Mouse (Mus musculus): ENCODE measurements around the gene Morc2a. TPM values are rescaled to one million over a fixed set of nuclear protein-coding genes. Genes with fewer than 3 reads are reported as not detected.

Gene Morc2a
- polyA plus RNA-seq, 1 experiment from 2014 or later: 5.9 TPM

DNA sequence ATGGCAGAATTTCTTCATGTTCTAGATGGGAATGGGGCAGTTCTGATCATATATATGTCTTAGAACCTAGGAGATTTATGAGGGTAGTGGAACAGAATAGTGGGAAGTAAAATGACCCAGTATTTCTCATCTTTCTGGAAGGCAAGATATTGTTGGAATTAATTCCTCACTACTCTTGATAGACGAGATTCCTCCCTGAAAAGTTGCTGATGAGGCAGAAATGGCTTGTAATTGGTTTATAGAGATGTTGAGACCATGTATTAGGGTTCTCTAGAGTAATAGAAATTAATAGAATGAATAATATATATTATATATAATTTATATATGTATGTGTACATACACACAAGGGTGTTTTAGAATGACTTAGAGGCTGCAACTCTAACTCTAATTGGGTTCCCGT, 13.0 kb downstream of the Morc2a start:
- Histone ChIP-seq H3K9ac (ENCODE audit: low read depth, low read length) (no peak overlapping the region), H3K4me3 (ENCODE audit: low read depth, low read length) (no peak overlapping the region), H3K27me3 (replicated peaks; ENCODE audit: control insufficient read depth, insufficient read depth, low read length) (no peaks in the 10 kb centered on the region), H3K27ac (ENCODE audit: low read depth, low read length) (no peak overlapping the region), H3K36me3 (ENCODE audit: control insufficient read depth, insufficient read depth) (peaks cover 36% of the 10 kb centered on the region), H3K4me2 (replicated peaks; ENCODE audit: low read depth) (no peak overlapping the region), H3K9me3 (ENCODE audit: control insufficient read depth) (no peaks in the 10 kb centered on the region), H3K4me1 (replicated peaks; ENCODE audit: control insufficient read depth, insufficient read depth, low read length) (no peaks in the 10 kb centered on the region)
- 92% methylated on average over 2 of the region's 2 CpGs for WGBS
- no peak for ATAC-seq
- TF ChIP-seq CTCF (IDR thresholded peaks at IDR 0.05; ENCODE audit: low read depth): no peak

DNA sequence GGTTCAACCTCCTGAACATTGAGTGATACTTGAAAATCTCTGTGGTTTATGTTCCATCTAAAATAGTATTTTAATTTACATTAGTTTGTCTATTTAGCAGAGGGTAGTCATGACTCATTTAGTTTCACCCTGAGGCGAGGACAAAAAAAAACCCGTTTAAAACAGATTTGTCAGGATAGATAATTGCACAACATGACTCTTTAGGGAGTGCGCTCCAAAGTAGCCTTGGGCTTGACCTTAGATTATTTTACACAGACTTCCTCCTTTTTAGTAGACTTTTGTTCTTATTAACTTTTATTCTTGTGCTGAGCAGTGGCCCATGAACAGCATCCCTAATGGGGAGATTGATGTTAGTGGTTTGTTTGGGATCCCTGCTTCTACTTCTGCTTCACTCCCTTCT, 18.5 kb downstream of the Morc2a start:
- 79% methylated on average over 3 of the region's 3 CpGs for WGBS
- Histone ChIP-seq H3K27me3 (replicated peaks; ENCODE audit: control insufficient read depth, insufficient read depth, low read length) (no peaks in the 10 kb centered on the region), H3K9ac (ENCODE audit: low read depth, low read length) (no peak overlapping the region), H3K4me3 (ENCODE audit: low read depth, low read length) (no peak overlapping the region), H3K9me3 (ENCODE audit: control insufficient read depth) (no peaks in the 10 kb centered on the region), H3K4me1 (replicated peaks; ENCODE audit: control insufficient read depth, insufficient read depth, low read length) (no peaks in the 10 kb centered on the region), H3K36me3 (ENCODE audit: control insufficient read depth, insufficient read depth) (peaks cover 60% of the 10 kb centered on the region), H3K27ac (ENCODE audit: low read depth, low read length) (no peak overlapping the region), H3K4me2 (replicated peaks; ENCODE audit: low read depth) (no peak overlapping the region)
- ATAC-seq: no peak
- no peak for TF ChIP-seq CTCF (IDR thresholded peaks at IDR 0.05; ENCODE audit: low read depth)

DNA sequence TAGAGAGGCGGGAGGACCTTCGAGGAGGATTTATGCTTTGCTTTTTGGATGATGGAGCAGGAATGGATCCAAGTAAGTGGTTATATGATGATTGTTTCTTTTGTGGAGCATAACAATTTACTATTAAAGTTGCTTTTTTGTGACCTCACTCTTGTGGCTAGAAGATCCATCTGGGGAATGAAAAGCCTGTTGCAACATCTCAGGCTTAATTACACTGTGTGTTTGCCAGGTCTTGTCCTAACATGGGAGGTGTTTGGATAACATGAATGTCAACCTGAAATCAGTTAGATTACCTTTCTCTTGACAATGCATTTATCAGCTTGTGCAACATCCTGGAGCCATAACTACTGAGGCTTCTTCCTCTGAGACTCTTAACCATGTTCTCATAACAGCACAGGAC, 19.8 kb downstream of the Morc2a start:
- Histone ChIP-seq H3K27me3 (replicated peaks; ENCODE audit: control insufficient read depth, insufficient read depth, low read length) (no peaks in the 10 kb centered on the region), H3K9ac (ENCODE audit: low read depth, low read length) (no peak overlapping the region), H3K27ac (ENCODE audit: low read depth, low read length) (no peak overlapping the region), H3K9me3 (ENCODE audit: control insufficient read depth) (no peaks in the 10 kb centered on the region), H3K4me3 (ENCODE audit: low read depth, low read length) (no peak overlapping the region), H3K4me1 (replicated peaks; ENCODE audit: control insufficient read depth, insufficient read depth, low read length) (no peaks in the 10 kb centered on the region), H3K36me3 (ENCODE audit: control insufficient read depth, insufficient read depth) (peaks cover 63% of the 10 kb centered on the region), H3K4me2 (replicated peaks; ENCODE audit: low read depth) (no peak overlapping the region)
- no peak for ATAC-seq
- no peak for TF ChIP-seq CTCF (IDR thresholded peaks at IDR 0.05; ENCODE audit: low read depth)
- 87% methylated on average over 2 of the region's 2 CpGs for WGBS

DNA sequence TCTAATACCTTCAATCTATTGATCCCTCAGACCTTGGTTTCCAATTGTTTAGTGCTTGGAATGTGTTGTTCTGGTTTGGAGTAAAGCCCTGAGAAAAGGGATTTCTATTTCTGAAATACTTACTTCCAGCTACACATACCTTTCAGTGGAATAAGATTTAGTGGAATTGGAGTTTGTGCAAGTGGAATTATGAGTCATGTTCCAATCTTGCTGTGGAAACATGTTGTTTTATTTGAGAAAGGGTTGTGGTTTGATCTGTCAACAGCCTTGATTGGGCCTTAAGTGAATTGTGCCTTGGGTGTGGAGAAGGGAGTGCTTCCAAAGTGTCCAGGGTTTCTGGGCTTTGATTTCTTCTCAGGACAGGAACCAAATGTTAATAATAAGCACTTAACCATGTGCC, 20.9 kb downstream of the Morc2a start:
- H3K9me3 ChIP-seq (ENCODE audit: control insufficient read depth): no peaks in the 10 kb centered on the region
- H3K36me3 ChIP-seq (ENCODE audit: control insufficient read depth, insufficient read depth): peaks cover 64% of the 10 kb centered on the region
- H3K9ac ChIP-seq (ENCODE audit: low read depth, low read length): no peak overlapping the region
- no peak overlapping the region for H3K4me3 ChIP-seq (ENCODE audit: low read depth, low read length)
- H3K4me1 ChIP-seq (replicated peaks; ENCODE audit: control insufficient read depth, insufficient read depth, low read length): no peaks in the 10 kb centered on the region
- H3K27me3 ChIP-seq (replicated peaks; ENCODE audit: control insufficient read depth, insufficient read depth, low read length): no peaks in the 10 kb centered on the region
- no peak for TF ChIP-seq CTCF (IDR thresholded peaks at IDR 0.05; ENCODE audit: low read depth)
- no peak overlapping the region for H3K27ac ChIP-seq (ENCODE audit: low read depth, low read length)
- ATAC-seq: no peak
- H3K4me2 ChIP-seq (replicated peaks; ENCODE audit: low read depth): no peak overlapping the region

DNA sequence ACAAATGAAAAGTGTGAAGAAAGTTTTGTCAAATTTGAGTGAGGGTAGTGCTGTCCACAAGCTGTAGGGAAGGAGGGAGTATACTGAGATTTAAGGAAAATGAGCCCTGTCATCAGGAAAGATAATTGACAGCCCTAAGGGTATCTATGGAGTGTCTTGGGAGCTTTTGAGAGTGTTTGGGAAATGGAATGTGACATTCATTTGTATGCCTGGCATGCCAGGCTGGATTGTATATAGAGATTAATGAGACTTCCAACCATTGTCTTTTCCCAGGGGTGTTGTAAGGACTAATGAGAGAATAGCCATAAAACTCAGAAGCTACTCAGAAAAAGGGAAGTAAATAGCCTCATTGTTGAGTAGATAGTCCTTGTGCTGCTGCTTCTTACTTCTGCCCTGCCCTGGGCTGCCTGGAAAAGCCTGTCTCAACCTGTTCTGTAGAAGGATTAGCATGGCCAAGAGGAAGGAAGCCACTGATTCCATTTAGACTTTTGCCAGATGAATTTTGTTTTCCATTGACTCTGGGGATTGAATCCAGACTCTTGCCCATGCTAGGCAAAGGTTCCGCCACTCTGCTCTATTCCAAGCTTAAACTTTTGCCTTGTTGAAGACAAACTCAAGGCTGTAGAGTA, 22.1 kb downstream of the Morc2a start:
- no peak for ATAC-seq
- no peak overlapping the region for H3K4me2 ChIP-seq (replicated peaks; ENCODE audit: low read depth)
- peaks cover 73% of the 10 kb centered on the region for H3K36me3 ChIP-seq (ENCODE audit: control insufficient read depth, insufficient read depth)
- H3K4me1 ChIP-seq (replicated peaks; ENCODE audit: control insufficient read depth, insufficient read depth, low read length): no peaks in the 10 kb centered on the region
- no peak for TF ChIP-seq CTCF (IDR thresholded peaks at IDR 0.05; ENCODE audit: low read depth)
- no peaks in the 10 kb centered on the region for H3K9me3 ChIP-seq (ENCODE audit: control insufficient read depth)
- H3K4me3 ChIP-seq (ENCODE audit: low read depth, low read length): no peak overlapping the region
- H3K27me3 ChIP-seq (replicated peaks; ENCODE audit: control insufficient read depth, insufficient read depth, low read length): no peaks in the 10 kb centered on the region
- 98% methylated on average over 1 of the region's 1 CpGs for WGBS
- H3K9ac ChIP-seq (ENCODE audit: low read depth, low read length): no peak overlapping the region
- H3K27ac ChIP-seq (ENCODE audit: low read depth, low read length): no peak overlapping the region

DNA sequence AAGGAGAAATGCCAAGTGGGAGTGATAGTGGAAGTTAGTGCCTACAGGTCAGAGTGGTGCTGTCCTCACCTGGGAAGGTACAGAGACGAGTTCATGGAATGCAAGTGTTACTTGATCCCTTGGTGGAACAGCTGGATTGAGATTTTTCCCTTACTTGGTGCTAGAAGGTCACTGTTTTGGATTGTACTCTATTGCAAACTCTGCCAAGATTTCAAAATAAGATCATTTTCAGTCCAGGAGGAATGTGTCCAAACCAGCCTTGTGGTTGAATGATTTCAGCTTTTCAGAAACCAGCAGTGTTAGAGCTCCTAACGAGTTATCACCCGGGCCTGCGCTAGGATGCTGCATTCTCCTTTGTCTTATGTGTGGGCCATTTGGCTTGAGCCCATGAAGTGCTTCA, 25.6 kb downstream of the Morc2a start:
- no peak overlapping the region for H3K4me2 ChIP-seq (replicated peaks; ENCODE audit: low read depth)
- H3K27ac ChIP-seq (ENCODE audit: low read depth, low read length): no peak overlapping the region
- peaks cover 83% of the 10 kb centered on the region for H3K36me3 ChIP-seq (ENCODE audit: control insufficient read depth, insufficient read depth)
- H3K9me3 ChIP-seq (ENCODE audit: control insufficient read depth): no peaks in the 10 kb centered on the region
- H3K9ac ChIP-seq (ENCODE audit: low read depth, low read length): no peak overlapping the region
- TF ChIP-seq CTCF (IDR thresholded peaks at IDR 0.05; ENCODE audit: low read depth): no peak
- H3K4me3 ChIP-seq (ENCODE audit: low read depth, low read length): no peak overlapping the region
- H3K27me3 ChIP-seq (replicated peaks; ENCODE audit: control insufficient read depth, insufficient read depth, low read length): no peaks in the 10 kb centered on the region
- H3K4me1 ChIP-seq (replicated peaks; ENCODE audit: control insufficient read depth, insufficient read depth, low read length): no peaks in the 10 kb centered on the region
- WGBS: 86% methylated on average over 4 of the region's 4 CpGs
- ATAC-seq: no peak

DNA sequence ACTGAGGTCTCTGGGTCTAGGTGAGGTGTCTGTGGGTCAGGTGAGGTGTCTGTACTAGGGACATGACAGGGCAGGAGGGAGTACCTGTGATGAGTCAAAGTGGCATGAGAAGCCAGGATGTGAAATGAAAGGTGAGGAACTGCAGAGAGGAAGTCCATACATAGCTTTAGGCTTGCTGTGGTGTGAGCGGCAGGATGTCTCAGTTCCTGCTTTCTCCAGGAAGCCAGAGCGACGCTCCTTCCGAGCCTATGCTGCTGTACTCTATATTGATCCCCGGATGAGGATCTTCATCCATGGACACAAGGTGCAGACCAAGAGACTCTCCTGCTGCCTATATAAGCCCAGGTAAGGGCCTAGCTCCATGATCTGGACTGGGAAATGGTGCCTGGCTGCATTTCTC, 27.4 kb downstream of the Morc2a start:
- ATAC-seq: no peak
- H3K4me2 ChIP-seq (replicated peaks; ENCODE audit: low read depth): no peak overlapping the region
- no peak overlapping the region for H3K4me3 ChIP-seq (ENCODE audit: low read depth, low read length)
- no peak overlapping the region for H3K27ac ChIP-seq (ENCODE audit: low read depth, low read length)
- peaks cover 86% of the 10 kb centered on the region for H3K36me3 ChIP-seq (ENCODE audit: control insufficient read depth, insufficient read depth)
- no peaks in the 10 kb centered on the region for H3K27me3 ChIP-seq (replicated peaks; ENCODE audit: control insufficient read depth, insufficient read depth, low read length)
- no peaks in the 10 kb centered on the region for H3K4me1 ChIP-seq (replicated peaks; ENCODE audit: control insufficient read depth, insufficient read depth, low read length)
- 81% methylated on average over 5 of the region's 5 CpGs for WGBS
- TF ChIP-seq CTCF (IDR thresholded peaks at IDR 0.05; ENCODE audit: low read depth): no peak
- H3K9ac ChIP-seq (ENCODE audit: low read depth, low read length): no peak overlapping the region
- H3K9me3 ChIP-seq (ENCODE audit: control insufficient read depth): no peaks in the 10 kb centered on the region
